Mouse (Mus musculus) cerebellum, adult 2 months (tissue): Measurements from ENCODE around the gene Zfp335.

Source experiments
- CTCF ChIP-seq: fragments of 200-500 bp; IDR thresholded peaks from 2 replicates; pipeline ENCODE4 v1.5.1; 2011; ENCODE audit warnings: low read depth, mild to moderate bottlenecking, control low read depth, low read length, moderate library complexity, borderline replicate concordance; ENCODE audit not compliant: insufficient read depth
- POLR2A ChIP-seq: fragments of 200-500 bp; IDR thresholded peaks from 2 replicates; pipeline ENCODE4 v1.6.1; 2011; ENCODE audit warnings: low read length, control low read depth, borderline replicate concordance; ENCODE audit not compliant: insufficient read depth

- TF ChIP-seq POLR2A: no peak
- no peak for TF ChIP-seq CTCF
These were observed 2.5 kb downstream of the Zfp335 start for GRCm38 (mm10) chr2:164909100-164909499.
